Mouse (Mus musculus) CD4-positive helper T cell, adult 2 months (primary cell): ENCODE measurements around the gene Slc1a5.

Source experiments
- DNase-seq: peaks from one replicate; pipeline ENCODE4 v3.0.0-alpha.2; 2012; ENCODE audit warnings: low read depth, missing footprints, low spot score

Slc1a5 gene

GRCm38 (mm10) chr7:16782555-16783125, 1.5 kb downstream of the Slc1a5 start:
- peak; percentile 40 for DNase-seq

GRCm38 (mm10) chr7:16783224-16783688, 2.1 kb downstream of the Slc1a5 start:
- peak; percentile 71 for DNase-seq

GRCm38 (mm10) chr7:16783758-16784415, 2.7 kb downstream of the Slc1a5 start:
- DNase-seq: no peak

- peak; percentile 28 for DNase-seq
Observed at GRCm38 (mm10) chr7:16784498-16784976, 3.4 kb downstream of the Slc1a5 start.

- DNase-seq: no peak
Observed at GRCm38 (mm10) chr7:16785541-16786083, 4.5 kb downstream of the Slc1a5 start.

GRCm38 (mm10) chr7:16792316-16792715, 11.2 kb downstream of the Slc1a5 start:
- DNase-seq: no peak

GRCm38 (mm10) chr7:16793010-16793725, 12.0 kb downstream of the Slc1a5 start:
- no peak for DNase-seq

GRCm38 (mm10) chr7:16794886-16795285, 13.7 kb downstream of the Slc1a5 start:
- DNase-seq: no peak

GRCm38 (mm10) chr7:16804409-16805028, 23.4 kb downstream of the Slc1a5 start:
- DNase-seq: peak; percentile 55

GRCm38 (mm10) chr7:16807936-16808335, 26.8 kb downstream of the Slc1a5 start:
- DNase-seq: peak; percentile 21

- no peak for DNase-seq
Observed at GRCm38 (mm10) chr7:16808647-16809046, 27.5 kb downstream of the Slc1a5 start.

GRCm38 (mm10) chr7:16809739-16810138, 28.6 kb downstream of the Slc1a5 start:
- DNase-seq: peak; percentile 53

GRCm38 (mm10) chr7:16810399-16810919, 29.3 kb downstream of the Slc1a5 start:
- DNase-seq: no peak

GRCm38 (mm10) chr7:16810920-16811648, 29.9 kb downstream of the Slc1a5 start:
- peak; percentile 14 for DNase-seq

- no peak for DNase-seq
Observed at GRCm38 (mm10) chr7:16811649-16812070, 30.5 kb downstream of the Slc1a5 start.

GRCm38 (mm10) chr7:16812505-16812904, 31.4 kb downstream of the Slc1a5 start:
- DNase-seq: peak; percentile 36

GRCm38 (mm10) chr7:16815351-16815941, 34.3 kb downstream of the Slc1a5 start, which contains the start of gene Strn4:
Gene Strn4, plus strand, starts transcription at chr7:16815889.
- peak; percentile 29 for DNase-seq

GRCm38 (mm10) chr7:16816078-16816474, 34.9 kb downstream of the Slc1a5 start:
- peak; percentile 90 for DNase-seq

- DNase-seq: peak; percentile 52
Observed at GRCm38 (mm10) chr7:16816475-16817122, 35.5 kb downstream of the Slc1a5 start, which contains the start of gene Fkrp. Gene Fkrp, minus strand, starts transcription at chr7:16816732.

- DNase-seq: no peak
Observed at GRCm38 (mm10) chr7:16817693-16818092, 36.6 kb downstream of the Slc1a5 start.
